23 mouse cellular contexts compared by ENCODE assay signal in genomic region chr19:60560497-60560896, GRCm38 (mm10). TPM values are rescaled to one million over a fixed set of nuclear protein-coding genes. Genes with fewer than 3 reads are reported as not detected.
DNase-seq lines count a peak whose midpoint lies in the region; ATAC-seq and TF ChIP-seq lines count a peak whose summit lies in the region.
"Had no signal": no experiment of that assay in that cellular context is flagged by ENCODE, and none has a peak within 500 bp of the region (broad histone marks: within the 10 kb centered on the region; RNA-seq: fewer than 3 reads in every experiment).

No protein-coding gene starts in this region.

- no peaks in the 10 kb centered on the region for H3K9me3 ChIP-seq in liver, embryonic 12.5 days (replicated peaks)
- H3K9me3 ChIP-seq in MEL (replicated peaks; ENCODE audit: insufficient read depth, low read length) = no peaks in the 10 kb centered on the region
- no peaks in the 10 kb centered on the region for H3K9me3 ChIP-seq in liver, embryonic 14.5 days (ENCODE audit: control insufficient read depth, low read length)
- H3K9me3 ChIP-seq in embryonic facial prominence, embryonic 10.5 days = no peaks in the 10 kb centered on the region
- H3K9me3 ChIP-seq: embryonic facial prominence, embryonic 13.5 days; embryonic facial prominence, embryonic 15.5 days; forebrain, embryonic 10.5 days; forebrain, embryonic 12.5 days had no signal

- H3K27me3 ChIP-seq in liver, embryonic 12.5 days (replicated peaks) = no peaks in the 10 kb centered on the region
- H3K27me3 ChIP-seq in MEL (ENCODE audit: control insufficient read depth in 1 of 2, insufficient read depth in 2 of 2, low read length in 2 of 2) = no peaks in the 10 kb centered on the region
- no peaks in the 10 kb centered on the region for H3K27me3 ChIP-seq in liver, embryonic 14.5 days (ENCODE audit: control insufficient read depth, insufficient read depth, low read length)
- no peaks in the 10 kb centered on the region for H3K27me3 ChIP-seq in embryonic facial prominence, embryonic 10.5 days (replicated peaks; ENCODE audit: low read depth, poor library complexity, severe bottlenecking)
- H3K27me3 ChIP-seq: embryonic facial prominence, embryonic 13.5 days; embryonic facial prominence, embryonic 15.5 days; forebrain, embryonic 12.5 days had no signal

- H3K79me2 ChIP-seq in MEL (ENCODE audit: control insufficient read depth, insufficient read depth, low read length, poor library complexity) = peaks cover 12% of the 10 kb centered on the region

- TF ChIP-seq RAD21 in MEL (IDR thresholded peaks at IDR 0.05; ENCODE audit: low read depth, low read length) = no peak

- H3K4me1 ChIP-seq in liver, embryonic 12.5 days = peaks cover 19% of the 10 kb centered on the region
- H3K4me1 ChIP-seq in MEL (ENCODE audit: control insufficient read depth in 1 of 2, insufficient read depth in 2 of 2, low read length in 2 of 2) = peaks cover 0 to 19% of the 10 kb centered on the region in 2 experiments; a peak in 2 of 4 replicates
- peaks cover 3 to 5% of the 10 kb centered on the region in 2 experiments; a peak in 3 of 4 replicates for H3K4me1 ChIP-seq in liver, embryonic 14.5 days (replicated peaks; ENCODE audit: control insufficient read depth in 2 of 2, insufficient read depth in 2 of 2, low read length in 1 of 2)
- no peaks in the 10 kb centered on the region for H3K4me1 ChIP-seq in embryonic facial prominence, embryonic 10.5 days
- H3K4me1 ChIP-seq: embryonic facial prominence, embryonic 13.5 days; embryonic facial prominence, embryonic 15.5 days had no signal

- no peak overlapping the region for H3K9ac ChIP-seq in liver, embryonic 12.5 days
- H3K9ac ChIP-seq in MEL (ENCODE audit: control insufficient read depth, low read depth, low read length, poor library complexity, severe bottlenecking) = no peak overlapping the region
- no peak overlapping the region; the same call in 1 of the 2 replicates for H3K9ac ChIP-seq in liver, embryonic 14.5 days (replicated peaks)
- H3K9ac ChIP-seq: embryonic facial prominence, embryonic 13.5 days; embryonic facial prominence, embryonic 15.5 days; forebrain, embryonic 12.5 days had no signal

- no peak overlapping the region for H3K4me3 ChIP-seq in liver, embryonic 12.5 days
- H3K4me3 ChIP-seq in MEL (ENCODE audit: control insufficient read depth in 1 of 2, insufficient read depth in 1 of 2, low read depth in 2 of 2, low read length in 2 of 2) = no peak overlapping the region
- H3K4me3 ChIP-seq in liver, embryonic 14.5 days (ENCODE audit: insufficient read depth in 1 of 2, low read depth in 2 of 2, low read length in 2 of 2) = no peak overlapping the region
- no peak overlapping the region for H3K4me3 ChIP-seq in gastrocnemius, adult 2 months
- no peak overlapping the region for H3K4me3 ChIP-seq in embryonic facial prominence, embryonic 10.5 days
- H3K4me3 ChIP-seq: embryonic facial prominence, embryonic 13.5 days; embryonic facial prominence, embryonic 15.5 days; erythroblast, embryonic 14.5 days; forebrain, embryonic 10.5 days; forebrain, embryonic 12.5 days had no signal

- intact Hi-C loops in gastrocnemius, adult 2 months (cut with DNase I) = no loop called here

- peak; percentile 37; the same call in 1 of the 2 replicates for ATAC-seq in liver, embryonic 12.5 days
- ATAC-seq in liver, embryonic 14.5 days (ENCODE audit: insufficient read depth) = peak; percentile 53; the same call in 1 of the 2 replicates
- ATAC-seq: forebrain, embryonic 14.5 days; forebrain, embryonic 16.5 days had no signal

- TF ChIP-seq CTCF in MEL (IDR thresholded peaks at IDR 0.05 in 2 of 3, conservative IDR thresholded peaks at IDR 0.05 in 1 of 3; ENCODE audit: control insufficient read depth in 1 of 3, insufficient read depth in 1 of 3, low read depth in 2 of 3, low read length in 3 of 3, poor library complexity in 1 of 3, severe bottlenecking in 1 of 3) = no peak
- no peak for TF ChIP-seq CTCF in liver, embryonic 14.5 days (IDR thresholded peaks at IDR 0.05; ENCODE audit: low read depth)
- no peak for TF ChIP-seq CTCF in gastrocnemius, adult 2 months (IDR thresholded peaks at IDR 0.05)

- TF ChIP-seq POLR2A in MEL (IDR thresholded peaks at IDR 0.05; ENCODE audit: control insufficient read depth in 1 of 2, insufficient read depth in 1 of 2, low read depth in 1 of 2, low read length in 2 of 2, poor library complexity in 1 of 2) = no peak

- H3K36me3 ChIP-seq in liver, embryonic 12.5 days = peaks cover 31% of the 10 kb centered on the region
- H3K36me3 ChIP-seq in MEL (ENCODE audit: control insufficient read depth in 1 of 2, insufficient read depth in 2 of 2, low read length in 2 of 2) = peaks cover 22 to 44% of the 10 kb centered on the region in 2 experiments
- no peaks in the 10 kb centered on the region; the same call in 1 of the 2 replicates for H3K36me3 ChIP-seq in liver, embryonic 14.5 days (replicated peaks; ENCODE audit: control insufficient read depth, insufficient read depth, low read depth)
- H3K36me3 ChIP-seq in embryonic facial prominence, embryonic 10.5 days (replicated peaks) = peaks cover 30% of the 10 kb centered on the region

- no peak overlapping the region for H3K4me2 ChIP-seq in liver, embryonic 12.5 days
- no peak overlapping the region for H3K4me2 ChIP-seq in liver, embryonic 14.5 days (ENCODE audit: low read depth)
- H3K4me2 ChIP-seq: embryonic facial prominence, embryonic 13.5 days; embryonic facial prominence, embryonic 15.5 days; forebrain, embryonic 12.5 days had no signal

- TF ChIP-seq EP300 in MEL (IDR thresholded peaks at IDR 0.05; ENCODE audit: low read depth in 1 of 2, low read length in 2 of 2) = peak in 1 of 2 experiments; percentile 27; a peak in 1 of 4 replicates
- no peak for TF ChIP-seq EP300 in liver, embryonic 14.5 days (IDR thresholded peaks at IDR 0.05; ENCODE audit: low read depth)

- no peak overlapping the region for H3K27ac ChIP-seq in liver, embryonic 12.5 days
- no peak overlapping the region for H3K27ac ChIP-seq in MEL (ENCODE audit: control insufficient read depth, low read depth, low read length)
- H3K27ac ChIP-seq in liver, embryonic 14.5 days = no peak overlapping the region
- H3K27ac ChIP-seq in gastrocnemius, adult 2 months = no peak overlapping the region
- H3K27ac ChIP-seq in embryonic facial prominence, embryonic 10.5 days (replicated peaks) = no peak overlapping the region
- H3K27ac ChIP-seq: embryonic facial prominence, embryonic 13.5 days; embryonic facial prominence, embryonic 15.5 days; forebrain, embryonic 10.5 days; forebrain, embryonic 12.5 days had no signal

- DNase-seq in liver = no peak
- DNase-seq in MEL (ENCODE audit: low read depth, low spot score) = no peak
- DNase-seq in liver, embryonic 14.5 days (ENCODE audit: low read depth in 3 of 3, low spot score in 3 of 3) = no peak
- no peak for DNase-seq in gastrocnemius, adult 2 months
- DNase-seq in embryonic facial prominence, embryonic 10.5 days (ENCODE audit: low spot score) = no peak
- no peak for DNase-seq in lung, postnatal 14 days
- DNase-seq: adrenal gland, adult 2 months; adrenal gland, postnatal 10 days; adrenal gland, postnatal 25 days; cerebellum, adult 11 months; cerebellum, adult 18-20 months; cerebellum, adult 8-10 months; cerebellum, adult 9-11 months; cerebellum, postnatal 14 days; cerebellum, postnatal 36 days had no signal

TF ChIP-seq in MEL, 35 proteins besides CTCF, POLR2A, EP300 and RAD21:
- TF ChIP-seq POLR2AphosphoS5 (IDR thresholded peaks at IDR 0.05; ENCODE audit: borderline replicate concordance, low read depth, low read length) = no peak
- TF ChIP-seq TCF12 (IDR thresholded peaks at IDR 0.05; ENCODE audit: low read depth, low read length) = peak; percentile 49; the same call in 1 of the 2 replicates
- TF ChIP-seq MAX (IDR thresholded peaks at IDR 0.05; ENCODE audit: low read length) = no peak
- TF ChIP-seq ZNF384 (IDR thresholded peaks at IDR 0.05; ENCODE audit: low read depth, low read length) = peak; percentile 52; the same call in 1 of the 2 replicates
- TF ChIP-seq RCOR1 (IDR thresholded peaks at IDR 0.05; ENCODE audit: low read depth, low read length) = peak; percentile 30; the same call in 1 of the 2 replicates
- TF ChIP-seq GATA1 (IDR thresholded peaks at IDR 0.05; ENCODE audit: low read depth, low read length) = peak; percentile 43
- TF ChIP-seq E2F4 (IDR thresholded peaks at IDR 0.05; ENCODE audit: borderline replicate concordance, low read depth, low read length) = no peak
TF ChIP-seq in MEL: peak in this region for 4.

RNA-seq across cellular contexts. Expression of gene Cacul1, which starts 20.3 kb away (rescaled TPM):
- polyA plus RNA-seq in liver, embryonic 12.5 days (2016; fragmentation: Nextera tagmentation; extraction: Ambion mirVana) = 17.3 and 17.5 TPM in 2 replicates
- total RNA-seq in MEL (2012; rRNA removed) = 48.6 and 52.3 TPM in 2 replicates
- 100 to 1,000 TPM in 1 of 2 experiments, 10 to 100 TPM in 1; 53.5 to 113 TPM for polyA plus RNA-seq in MEL (2012; ENCODE audit: insufficient read depth in 1 of 2, insufficient read length in 2 of 2, low read depth in 1 of 2, low replicate concordance in 2 of 2, missing spikeins in 1 of 2)
- 4.0 and 4.7 TPM in 2 replicates for polyA plus RNA-seq in liver, embryonic 14.5 days (2012; rRNA removed)
- polyA plus RNA-seq in liver, embryonic 14.5 days (2014; fragmentation: Nextera tagmentation; extraction: Ambion mirVana) = 6.7 and 9.8 TPM in 2 replicates
- 10 to 100 TPM; 34.7 to 36.1 TPM for total RNA-seq in gastrocnemius, adult 2 months (2021)
- 29.4 and 30.3 TPM in 2 replicates for polyA plus RNA-seq in embryonic facial prominence, embryonic 10.5 days (2016; fragmentation: Nextera tagmentation; extraction: Ambion mirVana)
